Mouse (Mus musculus) small intestine, adult 2 months (tissue): ENCODE results near the gene Nup107.

Source experiments
- CTCF ChIP-seq: fragments of 200-500 bp; IDR thresholded peaks from 2 replicates; pipeline ENCODE4 v1.5.1; 2012; ENCODE audit warnings: low read depth, mild to moderate bottlenecking, control low read depth, inconsistent platforms, low read length, moderate library complexity, mixed read lengths; ENCODE audit not compliant: insufficient replicate concordance, insufficient read length; ENCODE audit errors: extremely low read depth
- POLR2A ChIP-seq: fragments of 200-500 bp; IDR thresholded peaks from 2 replicates; pipeline ENCODE4 v1.6.1; 2012; ENCODE audit warnings: low read depth, mild to moderate bottlenecking, control low read depth, inconsistent platforms, low read length, moderate library complexity

DNA sequence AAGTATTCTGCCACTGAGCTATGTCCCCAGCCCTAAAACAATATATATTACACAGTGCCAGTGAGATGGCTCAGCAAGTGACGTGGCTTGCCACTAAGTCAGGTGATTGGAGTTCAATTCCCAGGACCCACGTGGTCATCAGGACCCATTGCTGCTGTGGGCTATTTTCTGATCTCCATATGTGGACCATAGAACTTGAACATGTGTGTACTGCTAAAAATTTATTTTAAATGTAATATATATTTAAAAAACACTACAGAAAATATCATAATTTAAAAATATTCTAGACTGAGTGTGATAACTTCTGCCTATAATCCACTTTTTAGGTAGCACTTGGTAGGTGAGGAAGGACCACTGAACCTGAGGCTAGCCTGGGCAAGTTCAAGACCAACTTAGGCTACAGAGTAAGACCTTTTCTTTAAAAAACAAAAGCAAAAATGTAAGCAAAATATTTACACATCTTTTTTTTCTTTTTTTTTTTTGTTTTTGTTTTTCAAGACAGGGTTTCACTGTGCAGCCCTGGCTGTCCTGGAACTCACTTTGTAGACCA, 30.1 kb downstream of the Nup107 start:
- TF ChIP-seq CTCF (no peak), POLR2A (no peak)
